Comparison of ENCODE assay signal across 23 mouse cellular contexts in the genomic region with DNA sequence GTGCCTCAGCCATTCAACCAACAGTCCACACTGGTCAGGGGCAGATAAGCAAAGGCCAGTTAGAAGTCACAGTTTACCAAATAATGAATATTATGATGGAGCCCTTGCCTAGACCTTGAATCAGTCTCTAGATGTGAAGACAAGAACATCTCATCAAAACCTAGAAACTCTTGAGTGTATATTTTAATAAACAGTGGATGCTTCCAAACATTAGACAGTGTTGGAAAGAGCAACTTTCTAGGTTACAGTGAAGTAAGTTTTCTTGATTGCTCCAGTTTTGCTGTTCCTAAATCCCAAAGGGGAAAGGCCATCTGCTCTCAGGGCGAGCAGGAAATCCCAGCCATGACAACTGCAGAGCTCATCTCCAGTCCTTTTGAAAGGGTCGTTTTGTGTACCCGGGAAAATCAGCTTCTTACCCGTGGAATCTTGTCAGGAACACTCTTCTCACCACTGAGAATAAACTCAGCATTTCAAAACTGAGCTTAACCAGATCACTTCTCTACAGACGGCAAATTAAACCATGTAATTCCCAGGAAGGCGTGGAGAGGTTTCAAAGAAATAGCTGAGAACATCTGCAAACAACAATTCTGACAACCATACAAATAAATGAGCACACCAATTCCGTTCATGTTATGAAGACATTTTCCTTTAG. TPM values are rescaled to one million over a fixed set of nuclear protein-coding genes. Genes with fewer than 3 reads are reported as not detected.
"Had no signal": no experiment of that assay in that cellular context is flagged by ENCODE, and none has a peak within 500 bp of the region (broad histone marks: within the 10 kb centered on the region; RNA-seq: fewer than 3 reads in every experiment).

A gene (minus strand): TSS at position 51 of the 652 bp plus-strand sequence.

- ATAC-seq: liver, embryonic 12.5 days; midbrain, embryonic 15.5 days had no signal

- H3K4me3 ChIP-seq: layer of hippocampus, adult 2 months; limb, embryonic 15.5 days; liver, embryonic 12.5 days; megakaryocyte, embryonic 14.5 days; midbrain, embryonic 15.5 days; neural tube, embryonic 12.5 days had no signal

- DNase-seq: kidney, adult 18-20 months; kidney, postnatal 10 days; kidney, postnatal 4 days; lung, embryonic 14.5 days; lung, postnatal 14 days; retina, postnatal 1 day; right cerebral cortex, postnatal 14 days had no signal

- H3K9ac ChIP-seq: limb, embryonic 15.5 days; liver, embryonic 12.5 days; lung, embryonic 14.5 days; midbrain, embryonic 15.5 days; neural tube, embryonic 12.5 days had no signal

- H3K27ac ChIP-seq: layer of hippocampus, adult 2 months; limb, embryonic 15.5 days; liver, embryonic 12.5 days; macrophage; midbrain, embryonic 15.5 days; neural tube, embryonic 12.5 days had no signal

- H3K4me2 ChIP-seq: limb, embryonic 15.5 days; liver, embryonic 12.5 days; lung, embryonic 14.5 days; midbrain, embryonic 11.5 days; midbrain, embryonic 15.5 days; neural tube, embryonic 12.5 days had no signal

- H3K27me3 ChIP-seq: limb, embryonic 15.5 days; liver, embryonic 12.5 days; megakaryocyte, embryonic 14.5 days; midbrain, embryonic 15.5 days; neural tube, embryonic 12.5 days had no signal

- H3K4me1 ChIP-seq: limb, embryonic 15.5 days; liver, embryonic 12.5 days; megakaryocyte, embryonic 14.5 days; midbrain, embryonic 15.5 days; neural tube, embryonic 12.5 days had no signal

- H3K9me3 ChIP-seq: limb, embryonic 15.5 days; liver, embryonic 12.5 days; megakaryocyte, embryonic 14.5 days; midbrain, embryonic 15.5 days; neural tube, embryonic 12.5 days had no signal

RNA-seq across cellular contexts. Expression of the gene that starts here (rescaled TPM):
- total RNA-seq: layer of hippocampus, adult 2 months; layer of hippocampus, postnatal 14 days; left cerebral cortex, adult 8-10 months; left cerebral cortex, postnatal 25 days; monocyte, adult 5-6 weeks had no signal
- polyA plus RNA-seq: kidney, embryonic 14.5 days; limb, embryonic 11.5 days; limb, embryonic 15.5 days; liver, embryonic 12.5 days; liver, embryonic 16.5 days; lung, embryonic 14.5 days; macrophage; midbrain, embryonic 11.5 days; midbrain, embryonic 15.5 days; neural tube, embryonic 12.5 days; spleen, adult 2 months had no signal
